Mouse (Mus musculus) ES-E14 (cell line): ENCODE results near the gene Pcif1. TPM values are rescaled to one million over a fixed set of nuclear protein-coding genes. Genes with fewer than 3 reads are reported as not detected.

Experiments
- DNase-seq: peaks from one replicate; pipeline ENCODE4 v3.0.0-alpha.2; 2013; ENCODE audit warnings: low read depth, low spot score
- H3K27ac ChIP-seq: 2 replicates; pipeline ENCODE4 v1.5.1; 2012; ENCODE audit warnings: low read depth, mild to moderate bottlenecking, low read length, moderate library complexity, mixed read lengths; ENCODE audit not compliant: poor library complexity, insufficient read depth, severe bottlenecking
- H3K36me3 ChIP-seq: 2 replicates; pipeline ENCODE4 v1.6.1; 2012; ENCODE audit warnings: mild to moderate bottlenecking, low read length, moderate library complexity, mixed read lengths; ENCODE audit not compliant: control insufficient read depth, poor library complexity, insufficient read depth, severe bottlenecking
- H3K4me1 ChIP-seq, 2 experiments: fragments of 150-350 bp in 1 of 2; sonication (generic) in 1 of 2; 2 replicates each; pipeline ENCODE4 v1.6.1; 2012; ENCODE audit warnings: low read length in 2 of 2, mild to moderate bottlenecking in 1 of 2, mixed read lengths in 1 of 2; ENCODE audit not compliant: control insufficient read depth in 2 of 2, insufficient read depth in 2 of 2, poor library complexity in 1 of 2
- H3K4me3 ChIP-seq, 2 experiments: fragments of 150-350 bp in 1 of 2; sonication (generic) in 1 of 2; 2 replicates each; pipeline ENCODE4 v1.5.1; 2012; ENCODE audit warnings: low read length in 2 of 2, low read depth in 1 of 2, mild to moderate bottlenecking in 1 of 2, mixed read lengths in 1 of 2; ENCODE audit not compliant: insufficient read depth in 1 of 2, poor library complexity in 1 of 2, severe bottlenecking in 1 of 2
- H3K9ac ChIP-seq: 2 replicates; pipeline ENCODE4 v1.6.1; 2012; ENCODE audit warnings: low read depth, mild to moderate bottlenecking, low read length, mixed read lengths; ENCODE audit not compliant: poor library complexity, insufficient read depth, severe bottlenecking
- H3K9me3 ChIP-seq: fragments of 150-350 bp; sonication (generic); 2 replicates; pipeline ENCODE4 v1.6.1; 2012; ENCODE audit warnings: low read depth, mild to moderate bottlenecking, low read length; ENCODE audit not compliant: control insufficient read depth, insufficient read depth
- CHD2 ChIP-seq: IDR thresholded peaks from 2 replicates; pipeline ENCODE4 v1.6.1; 2014; ENCODE audit warnings: mild to moderate bottlenecking, low read depth, low read length, inconsistent platforms
- HCFC1 ChIP-seq: IDR thresholded peaks from 2 replicates; pipeline ENCODE4 v1.6.1; 2012; ENCODE audit warnings: low read length, inconsistent platforms, borderline replicate concordance; ENCODE audit not compliant: insufficient read depth
- MAFK ChIP-seq: IDR thresholded peaks from 2 replicates; pipeline ENCODE4 v1.6.1; 2014; ENCODE audit warnings: mild to moderate bottlenecking, low read depth, low read length, inconsistent platforms; ENCODE audit not compliant: insufficient read depth
- ZC3H11A ChIP-seq: IDR thresholded peaks from 2 replicates; pipeline ENCODE4 v1.6.1; 2012; ENCODE audit warnings: low read depth, mild to moderate bottlenecking, inconsistent platforms, low read length, borderline replicate concordance
- ZNF384 ChIP-seq: IDR thresholded peaks from 2 replicates; pipeline ENCODE4 v1.6.1; 2012; ENCODE audit warnings: low read depth, low read length, inconsistent platforms
- in situ Hi-C, 2 experiments: fragments of 600-800 bp; cut with MboI; formaldehyde crosslinking; loops; one replicate each; pipeline ENCODE4 v1.15.1; 2025; ENCODE audit warnings: low sequenced_read_pairs in 2 of 2, inconsistent platforms in 1 of 2; ENCODE audit not compliant: unreplicated experiment in 2 of 2
- total RNA-seq: library from RNA; depleted of rRNA; stranded (reverse); fragments of 300-350 nt; gene quantifications from 2 replicates; pipeline ENCODE4 v1.2.3, GENCODE M21; 2012

Pcif1 gene
- total RNA-seq, 1 experiment = 30.4 TPM

GRCm38 (mm10) chr2:164890411-164891049 is 11.4 kb downstream of the Pcif1 start:
- Histone ChIP-seq H3K4me1 (peaks cover 1 to 3% of the 10 kb centered on the region in 2 experiments; a peak in 1 of 4 replicates), H3K27ac (no peak overlapping the region), H3K4me3 (no peak overlapping the region), H3K9me3 (no peaks in the 10 kb centered on the region), H3K36me3 (peaks cover 92% of the 10 kb centered on the region), H3K9ac (no peak overlapping the region)
- no peak for DNase-seq
- in situ Hi-C loops = no loop called here
- no peak for TF ChIP-seq MAFK
- no peak for TF ChIP-seq CHD2
- TF ChIP-seq ZC3H11A = no peak

- Histone ChIP-seq H3K9me3 (no peaks in the 10 kb centered on the region), H3K36me3 (peaks cover 93% of the 10 kb centered on the region), H3K4me1 (peaks cover 1 to 3% of the 10 kb centered on the region in 2 experiments; a peak in 1 of 4 replicates), H3K9ac (no peak overlapping the region), H3K4me3 (no peak overlapping the region), H3K27ac (no peak overlapping the region)
- in situ Hi-C loops = no loop called here
- no peak for DNase-seq
- TF ChIP-seq ZNF384 (no peak), CHD2 (no peak), ZC3H11A (no peak), MAFK (no peak), HCFC1 (no peak)
Measured at GRCm38 (mm10) chr2:164891056-164891834, 12.1 kb downstream of the Pcif1 start.

DNA sequence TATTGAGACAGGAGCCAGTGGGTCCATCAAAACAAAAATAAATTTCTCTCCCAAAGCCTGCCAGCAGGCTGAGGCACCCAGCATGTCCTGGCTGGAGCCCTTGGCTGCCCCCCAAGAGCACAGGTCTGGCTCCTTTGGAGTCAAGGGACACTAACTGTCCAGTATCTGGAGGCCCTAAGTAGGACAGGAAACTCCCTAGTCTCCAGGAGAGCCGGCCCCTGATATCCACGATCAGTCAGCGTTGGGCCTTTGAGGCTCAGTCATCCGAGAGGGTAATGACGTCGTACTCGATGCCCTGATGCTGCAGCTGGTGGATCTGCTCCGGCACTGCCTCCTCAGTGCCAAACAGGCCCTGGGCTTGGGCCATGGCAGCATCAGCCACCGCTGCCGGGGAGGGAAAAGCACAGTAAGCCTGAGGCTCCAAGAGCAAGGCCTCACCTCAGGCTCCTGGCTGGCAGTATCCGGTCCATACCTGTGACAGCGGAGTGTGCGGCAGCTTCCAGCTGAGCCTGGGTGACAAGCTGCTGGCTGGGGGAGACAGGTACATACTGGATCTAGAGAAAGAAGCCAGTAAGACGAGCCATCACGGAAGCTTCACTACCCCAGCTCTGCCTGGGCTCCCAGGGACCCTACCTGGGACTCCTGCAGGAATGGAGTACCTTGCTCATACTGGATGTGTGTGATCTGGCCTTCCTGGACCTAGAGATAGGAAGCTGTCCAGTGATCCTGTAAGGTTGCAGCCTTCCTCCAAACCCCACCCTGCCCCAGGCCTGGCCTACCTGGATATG is 13.0 kb downstream of the Pcif1 start:
- Histone ChIP-seq H3K36me3 (peaks cover 88% of the 10 kb centered on the region), H3K9ac (no peak overlapping the region), H3K4me3 (no peak overlapping the region), H3K4me1 (peaks cover 1 to 3% of the 10 kb centered on the region in 2 experiments; a peak in 1 of 4 replicates), H3K27ac (peak overlapping the region; percentile 30; the same call in 1 of the 2 replicates), H3K9me3 (no peaks in the 10 kb centered on the region)
- TF ChIP-seq ZNF384 (no peak), ZC3H11A (no peak), MAFK (no peak), HCFC1 (no peak), CHD2 (no peak)
- in situ Hi-C loops = no loop called here
- DNase-seq = no peak

DNA sequence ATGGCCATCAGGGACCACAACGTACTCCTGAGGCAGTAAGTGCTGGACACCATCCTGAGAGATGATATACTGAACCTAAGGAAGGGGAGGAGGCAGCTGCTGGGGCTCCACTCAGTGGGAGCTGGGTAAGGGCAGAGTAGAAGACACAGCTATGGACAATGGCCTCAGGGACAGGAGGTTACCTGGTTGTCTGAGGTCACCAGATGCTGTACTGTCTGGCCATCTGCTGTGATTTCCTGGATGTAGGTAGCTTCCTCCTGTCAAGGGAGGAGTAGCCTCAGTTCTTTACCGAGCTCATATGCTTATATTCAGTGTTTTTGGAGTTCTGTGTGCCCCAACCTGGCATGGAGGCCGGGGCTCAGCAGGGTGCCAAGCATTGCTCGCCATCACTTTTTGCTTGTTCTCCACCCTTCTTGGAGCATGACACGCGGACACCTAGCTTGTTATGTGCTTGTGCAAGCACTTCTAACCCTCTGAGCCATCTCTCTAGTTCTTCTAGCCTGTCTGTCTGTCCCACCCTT is 13.7 kb downstream of the Pcif1 start:
- in situ Hi-C loops = no loop called here
- no peak overlapping the region for H3K9ac ChIP-seq

More for the DNA sequence above, 13.7 kb downstream of the Pcif1 start:
- H3K4me1 ChIP-seq = peaks cover 1 to 3% of the 10 kb centered on the region in 2 experiments; a peak in 1 of 4 replicates
- H3K27ac ChIP-seq = no peak overlapping the region
- H3K36me3 ChIP-seq = peaks cover 87% of the 10 kb centered on the region
- TF ChIP-seq MAFK = no peak
- no peak for TF ChIP-seq CHD2
- TF ChIP-seq HCFC1 = no peak
- no peak for TF ChIP-seq ZNF384
- TF ChIP-seq ZC3H11A = no peak
- H3K9me3 ChIP-seq = no peaks in the 10 kb centered on the region
- DNase-seq = no peak
- H3K4me3 ChIP-seq = no peak overlapping the region
